Mouse (Mus musculus) MEL (cell line): ENCODE data around the gene Olfr1058.

Experiments used
- POLR2A ChIP-seq, 2 experiments: IDR thresholded peaks; 2 replicates each; pipeline ENCODE4 v1.6.1; 2011 to 2012; ENCODE audit warnings: low read length in 2 of 2, mild to moderate bottlenecking in 2 of 2, control low read depth in 1 of 2, improper control_type of control experiment in 1 of 2, low read depth in 1 of 2, moderate library complexity in 1 of 2; ENCODE audit not compliant: control insufficient read depth in 1 of 2, insufficient read depth in 1 of 2, poor library complexity in 1 of 2
- POLR2AphosphoS2 ChIP-seq: IDR thresholded peaks from 2 replicates; pipeline ENCODE4 v1.6.1; 2011; ENCODE audit warnings: low read length, improper control_type of control experiment
- USF1 ChIP-seq: IDR thresholded peaks from 2 replicates; pipeline ENCODE4 v1.6.1; 2014; ENCODE audit warnings: low read depth, mild to moderate bottlenecking, inconsistent platforms, low read length, improper control_type of control experiment, moderate library complexity
- ZMIZ1 ChIP-seq: IDR thresholded peaks from 2 replicates; pipeline ENCODE4 v1.6.1; 2012; ENCODE audit warnings: low read depth, mild to moderate bottlenecking, inconsistent platforms, low read length, improper control_type of control experiment, moderate library complexity

- TF ChIP-seq ZMIZ1 (no peak), POLR2AphosphoS2 (no peak), POLR2A (IDR thresholded peaks at IDR 0.05; ENCODE audit: control insufficient read depth in 1 of 2, insufficient read depth in 1 of 2, low read depth in 1 of 2, low read length in 2 of 2, poor library complexity in 1 of 2) (no peak), USF1 (no peak)
Measured at GRCm38 (mm10) chr2:86395114-86395513, 6.8 kb upstream of the Olfr1058 start.
